Mouse (Mus musculus) liver, embryonic 13.5 days (tissue): Measurements from ENCODE around the gene Ano1. TPM values are rescaled to one million over a fixed set of nuclear protein-coding genes. Genes with fewer than 3 reads are reported as not detected.

ENCODE experiments used
- ATAC-seq: fragments of 200-750 bp; cut with Nextera tagmentation; 2 replicates; pipeline ENCODE4 v1.8.0; 2017; ENCODE audit warnings: low read depth, mild to moderate bottlenecking, moderate number of reproducible peaks, moderate library complexity
- DNase-seq: peaks from one replicate; pipeline ENCODE4 v3.0.0; 2022
- H3K27ac ChIP-seq: fragments of 300-500 bp; sonication (generic); 2 replicates; pipeline ENCODE4 v1.5.1; 2015; ENCODE audit warnings: moderate library complexity, mild to moderate bottlenecking, inconsistent platforms
- H3K27me3 ChIP-seq: fragments of 300-500 bp; sonication (generic); 2 replicates; pipeline ENCODE4 v1.6.1; 2015; ENCODE audit warnings: mild to moderate bottlenecking, inconsistent platforms
- H3K36me3 ChIP-seq: fragments of 300-500 bp; sonication (generic); 2 replicates; pipeline ENCODE4 v1.6.1; 2015; ENCODE audit warnings: mild to moderate bottlenecking, inconsistent platforms
- H3K4me1 ChIP-seq: fragments of 300-500 bp; sonication (generic); replicated peaks from 2 replicates; pipeline ENCODE4 v1.6.1; 2015; ENCODE audit warnings: inconsistent platforms
- H3K4me2 ChIP-seq: fragments of 300-500 bp; sonication (generic); 2 replicates; pipeline ENCODE4 v1.6.1; 2015; ENCODE audit warnings: inconsistent platforms, mild to moderate bottlenecking, moderate library complexity
- H3K4me3 ChIP-seq: fragments of 300-500 bp; sonication (generic); replicated peaks from 2 replicates; pipeline ENCODE4 v1.5.1; 2015; ENCODE audit warnings: mild to moderate bottlenecking, inconsistent platforms
- H3K9ac ChIP-seq: fragments of 300-500 bp; sonication (generic); 2 replicates; pipeline ENCODE4 v1.6.1; 2015; ENCODE audit warnings: mild to moderate bottlenecking, inconsistent platforms
- H3K9me3 ChIP-seq: fragments of 300-500 bp; sonication (generic); replicated peaks from 2 replicates; pipeline ENCODE4 v1.6.1; 2016; ENCODE audit warnings: inconsistent platforms
- WGBS: fragments of 180-500 bp; shearing (Covaris S2); methylation state at CpG from one replicate; pipeline ENCODE4 v1.1.7; 2015; ENCODE audit not compliant: insufficient replicate concordance; 5-methylcytosine and 5-hydroxymethylcytosine counted together
- polyA plus RNA-seq: library from polyadenylated mRNA; unstranded; fragments of >200 nt; fragmentation: Nextera tagmentation; extraction: Ambion mirVana; gene quantifications from 2 replicates; pipeline ENCODE4 v1.2.1, GENCODE M21; 2015

Gene Ano1
- polyA plus RNA-seq, 1 experiment from 2014 or later, result 3.4 TPM

- Histone ChIP-seq H3K27me3 (no peaks in the 10 kb centered on the region), H3K4me2 (peak overlapping the region; percentile 33; the same call in 1 of the 2 replicates), H3K4me3 (no peak overlapping the region), H3K4me1 (peaks cover 76% of the 10 kb centered on the region), H3K36me3 (no peaks in the 10 kb centered on the region), H3K9me3 (no peaks in the 10 kb centered on the region), H3K27ac (peak overlapping the region; percentile 100), H3K9ac (peak overlapping the region; percentile 80)
- WGBS, result 42% methylated on average over 1 of the region's 1 CpGs
- no peak for DNase-seq
- no peak for ATAC-seq
Observed at GRCm38 (mm10) chr7:144782402-144782801, 30.6 kb upstream of the Ano1 start.

DNA sequence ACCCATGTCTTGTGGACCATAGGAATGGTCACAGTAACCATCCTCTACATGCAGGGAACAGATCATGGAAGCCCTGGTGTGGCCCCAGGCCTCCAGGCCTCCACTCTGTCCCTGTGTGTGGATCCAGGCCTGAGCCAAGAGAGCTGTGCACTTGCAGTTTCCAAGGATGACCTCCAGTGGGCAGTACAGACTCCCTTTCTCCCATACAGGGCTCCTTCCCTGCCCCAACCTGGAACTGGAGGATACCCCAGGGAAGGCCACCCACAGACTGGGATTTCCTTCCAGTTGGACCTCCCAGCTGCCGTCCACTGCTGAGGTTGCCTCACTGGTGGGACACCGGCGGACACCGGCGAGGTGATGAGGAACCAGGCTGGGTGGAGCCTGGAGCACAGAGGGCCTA is 29.6 kb upstream of the Ano1 start:
- peaks cover 68% of the 10 kb centered on the region for H3K4me1 ChIP-seq
- peak overlapping the region; percentile 80; the same call in 1 of the 2 replicates for H3K9ac ChIP-seq
- peak overlapping the region; percentile 100 for H3K27ac ChIP-seq
- no peak overlapping the region for H3K4me3 ChIP-seq
- DNase-seq (peak; percentile 60), ATAC-seq (no peak)
- H3K27me3 ChIP-seq, result no peaks in the 10 kb centered on the region; the same call in 1 of the 2 replicates
- WGBS, result 63% methylated on average over 5 of the region's 5 CpGs
- no peaks in the 10 kb centered on the region for H3K9me3 ChIP-seq
- no peak overlapping the region for H3K4me2 ChIP-seq
- no peaks in the 10 kb centered on the region for H3K36me3 ChIP-seq

GRCm38 (mm10) chr7:144780190-144780589 is 28.4 kb upstream of the Ano1 start:
- Histone ChIP-seq H3K9me3 (no peaks in the 10 kb centered on the region), H3K4me3 (no peak overlapping the region), H3K27ac (0 out of 2 replicates have a peak overlapping the region, but pooled peaks have one; percentile 0), H3K4me2 (no peak overlapping the region), H3K9ac (peak overlapping the region; percentile 31), H3K27me3 (peaks cover 5% of the 10 kb centered on the region; the same call in 1 of the 2 replicates), H3K4me1 (peaks cover 64% of the 10 kb centered on the region), H3K36me3 (no peaks in the 10 kb centered on the region)
- DNase-seq, result no peak
- WGBS, result 25% methylated on average over 8 of the region's 8 CpGs
- no peak for ATAC-seq

- Histone ChIP-seq H3K4me3 (no peak overlapping the region), H3K4me1 (peaks cover 61% of the 10 kb centered on the region), H3K36me3 (no peaks in the 10 kb centered on the region), H3K9me3 (no peaks in the 10 kb centered on the region), H3K9ac (no peak overlapping the region), H3K4me2 (no peak overlapping the region), H3K27me3 (peaks cover 7% of the 10 kb centered on the region; the same call in 1 of the 2 replicates), H3K27ac (0 out of 2 replicates have a peak overlapping the region, but pooled peaks have one; percentile 0)
- ATAC-seq, result no peak
- DNase-seq, result no peak
- 60% methylated on average over 2 of the region's 2 CpGs for WGBS
Observed at GRCm38 (mm10) chr7:144779691-144780090, 27.9 kb upstream of the Ano1 start.

DNA sequence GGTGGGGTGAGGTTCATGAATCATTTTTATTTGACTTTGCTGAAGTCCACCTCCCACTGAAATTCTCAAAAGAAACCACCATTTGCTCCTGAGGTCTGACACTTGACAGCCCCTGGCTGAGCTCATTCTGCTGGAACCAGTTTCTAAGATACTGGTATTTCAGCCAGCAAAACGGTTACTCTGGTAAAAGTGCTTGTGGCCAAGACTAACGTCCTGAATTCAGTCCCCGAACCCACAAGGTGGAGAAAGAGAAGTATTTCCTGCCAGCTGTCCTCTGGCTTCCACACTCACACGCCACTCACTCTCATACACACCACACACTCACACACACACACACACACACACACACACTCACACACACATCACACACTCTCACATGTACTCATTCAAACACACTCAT is 26.0 kb upstream of the Ano1 start:
- WGBS, result 30% methylated on average over 4 of the region's 4 CpGs
- H3K27me3 ChIP-seq, result peaks cover 12% of the 10 kb centered on the region; the same call in 1 of the 2 replicates

GRCm38 (mm10) chr7:144775804-144776447 is 24.2 kb upstream of the Ano1 start:
- peaks cover 24% of the 10 kb centered on the region for H3K27me3 ChIP-seq
- DNase-seq, result peak; percentile 83
- peaks cover 23% of the 10 kb centered on the region for H3K4me1 ChIP-seq
- 0 out of 2 replicates have a peak overlapping the region, but pooled peaks have one; percentile 11 for H3K9ac ChIP-seq
- WGBS, result 30% methylated on average over 6 of the region's 6 CpGs
- ATAC-seq, result peak; percentile 75
- peak overlapping the region; percentile 1; the same call in 1 of the 2 replicates for H3K27ac ChIP-seq
- H3K9me3 ChIP-seq, result no peaks in the 10 kb centered on the region
- no peaks in the 10 kb centered on the region for H3K36me3 ChIP-seq
- H3K4me3 ChIP-seq, result no peak overlapping the region
- no peak overlapping the region for H3K4me2 ChIP-seq

More for the DNA sequence above, 26.0 kb upstream of the Ano1 start:
- DNase-seq, result no peak
- no peaks in the 10 kb centered on the region for H3K36me3 ChIP-seq
- H3K4me1 ChIP-seq, result peaks cover 42% of the 10 kb centered on the region
- no peak overlapping the region for H3K4me2 ChIP-seq
- ATAC-seq, result no peak
- H3K4me3 ChIP-seq, result no peak overlapping the region
- peak overlapping the region; percentile 2; the same call in 1 of the 2 replicates for H3K27ac ChIP-seq
- no peaks in the 10 kb centered on the region for H3K9me3 ChIP-seq
- H3K9ac ChIP-seq, result no peak overlapping the region; the same call in 1 of the 2 replicates

GRCm38 (mm10) chr7:144775214-144775613 is 23.4 kb upstream of the Ano1 start:
- no peak overlapping the region for H3K4me3 ChIP-seq
- 72% methylated on average over 3 of the region's 3 CpGs for WGBS
- H3K27me3 ChIP-seq, result peaks cover 30% of the 10 kb centered on the region
- no peak overlapping the region for H3K4me2 ChIP-seq
- H3K27ac ChIP-seq, result no peak overlapping the region
- DNase-seq, result no peak
- ATAC-seq, result no peak
- no peaks in the 10 kb centered on the region for H3K36me3 ChIP-seq
- no peak overlapping the region for H3K9ac ChIP-seq
- H3K9me3 ChIP-seq, result no peaks in the 10 kb centered on the region
- H3K4me1 ChIP-seq, result peaks cover 16% of the 10 kb centered on the region

DNA sequence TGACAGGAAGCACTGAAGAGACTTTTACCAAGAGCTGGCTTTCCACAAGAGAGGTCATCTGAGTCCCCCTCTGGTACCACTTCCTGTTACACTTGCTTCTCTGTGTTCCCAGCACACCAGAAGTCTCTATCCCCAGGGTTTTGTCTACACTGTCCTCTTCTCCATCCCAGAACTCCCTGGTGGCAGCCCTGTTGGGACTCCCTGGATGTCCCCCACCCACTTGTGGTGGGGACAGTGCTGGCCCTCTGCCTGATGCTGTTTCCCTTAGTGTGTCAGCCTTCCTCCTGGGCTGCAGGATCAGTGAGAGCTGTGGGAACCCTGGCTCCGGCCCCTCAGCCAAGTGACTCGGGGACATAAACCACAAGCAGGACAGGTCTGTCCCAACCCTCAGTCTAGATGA is 22.5 kb upstream of the Ano1 start:
- Histone ChIP-seq H3K9me3 (no peaks in the 10 kb centered on the region), H3K4me2 (no peak overlapping the region), H3K4me1 (peaks cover 9% of the 10 kb centered on the region; the same call in 1 of the 2 replicates), H3K27me3 (peaks cover 39% of the 10 kb centered on the region), H3K4me3 (no peak overlapping the region), H3K27ac (no peak overlapping the region), H3K9ac (no peak overlapping the region), H3K36me3 (no peaks in the 10 kb centered on the region)
- DNase-seq, result no peak
- 47% methylated on average over 2 of the region's 2 CpGs for WGBS
- ATAC-seq, result no peak

DNA sequence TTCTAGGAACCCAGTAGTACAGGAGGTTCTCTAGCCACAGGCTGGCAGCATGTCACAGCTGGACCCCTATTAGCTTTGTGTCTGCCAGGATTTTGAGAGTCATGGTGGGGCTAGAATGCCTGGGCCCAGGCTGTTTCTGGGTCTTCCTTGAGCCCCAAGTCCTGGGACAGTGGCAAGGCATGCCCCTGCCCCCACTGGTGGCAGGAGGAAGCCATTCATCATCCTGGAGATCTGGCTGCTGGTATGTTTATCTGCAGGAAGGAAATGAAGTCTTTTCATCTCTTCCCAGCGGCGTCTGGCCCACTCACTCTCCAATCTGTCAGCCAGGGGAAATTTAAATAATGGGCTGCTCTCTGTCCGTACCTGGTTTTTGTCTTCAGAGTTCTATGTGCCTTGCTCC is 18.3 kb upstream of the Ano1 start:
- no peak overlapping the region for H3K4me3 ChIP-seq
- no peaks in the 10 kb centered on the region for H3K36me3 ChIP-seq
- no peak overlapping the region for H3K4me2 ChIP-seq
- DNase-seq (no peak), ATAC-seq (no peak)
- H3K9ac ChIP-seq, result no peak overlapping the region
- 4% methylated on average over 3 of the region's 3 CpGs for WGBS
- H3K4me1 ChIP-seq, result peaks cover under 1% of the 10 kb centered on the region; the same call in 1 of the 2 replicates
- peaks cover 49% of the 10 kb centered on the region for H3K27me3 ChIP-seq
- H3K9me3 ChIP-seq, result no peaks in the 10 kb centered on the region
- no peak overlapping the region for H3K27ac ChIP-seq

- H3K27ac ChIP-seq, result no peak overlapping the region
Observed at GRCm38 (mm10) chr7:144769434-144770080, 17.8 kb upstream of the Ano1 start.

GRCm38 (mm10) chr7:144768845-144769244 is 17.1 kb upstream of the Ano1 start:
- DNase-seq, result no peak
- 76% methylated on average over 1 of the region's 1 CpGs for WGBS
- Histone ChIP-seq H3K9ac (no peak overlapping the region), H3K36me3 (no peaks in the 10 kb centered on the region), H3K9me3 (no peaks in the 10 kb centered on the region), H3K4me1 (no peaks in the 10 kb centered on the region), H3K4me3 (no peak overlapping the region), H3K27ac (no peak overlapping the region), H3K27me3 (peaks cover 47% of the 10 kb centered on the region), H3K4me2 (no peak overlapping the region)
- ATAC-seq, result no peak

More at GRCm38 (mm10) chr7:144769434-144770080, 17.8 kb upstream of the Ano1 start:
- Histone ChIP-seq H3K36me3 (no peaks in the 10 kb centered on the region), H3K9me3 (no peaks in the 10 kb centered on the region), H3K9ac (no peak overlapping the region), H3K4me2 (no peak overlapping the region), H3K27me3 (peaks cover 47% of the 10 kb centered on the region), H3K4me1 (no peaks in the 10 kb centered on the region), H3K4me3 (no peak overlapping the region)
- ATAC-seq (no peak), DNase-seq (no peak)
- WGBS, result 24% methylated on average over 9 of the region's 9 CpGs
